Mouse (Mus musculus): Measurements from ENCODE around the gene Rtl9. TPM values are rescaled to one million over a fixed set of nuclear protein-coding genes. Genes with fewer than 3 reads are reported as not detected.

Rtl9 gene
- total RNA-seq, 2 experiments from 2014 or later, result not detected

Other genes with a start within 250 kb of the Rtl9 start
- gene Ammecr1, start 132.9 kb upstream of the Rtl9 start, total RNA-seq (2014; fragmentation: Nextera tagmentation), result 13.6 and 15.9 TPM in 2 replicates
- 9.6 and 10.6 TPM in 2 replicates for gene Ammecr1, start 132.9 kb upstream of the Rtl9 start, total RNA-seq (2017)

Data from granulocyte monocyte progenitor cell, adult 5-6 weeks (primary cell).